Mouse (Mus musculus) kidney, postnatal 14 days (tissue): ENCODE measurements around the gene Dennd1c.
"Not testable (repeated sequence)": the region's sequence is repeated elsewhere in the genome, so short reads cannot be mapped to it uniquely, and the experiment has no call there.

Source experiments
- DNase-seq: peaks from one replicate; pipeline ENCODE4 v3.0.0; 2022; ENCODE audit warnings: mixed read lengths

The Dennd1c gene

GRCm38 (mm10) chr17:57094222-57094621 is 15.9 kb upstream of the Dennd1c start:
- DNase-seq = no peak

- peak; percentile 41 for DNase-seq
These were observed 8.9 kb upstream of the Dennd1c start, which contains the start of gene Tubb4a for GRCm38 (mm10) chr17:57087049-57087832. TSS of gene Tubb4a (minus strand) at chr17:57087782.

- no peak for DNase-seq
These were observed 7.8 kb upstream of the Dennd1c start for GRCm38 (mm10) chr17:57085970-57086757.

GRCm38 (mm10) chr17:57082481-57082880 is 4.2 kb upstream of the Dennd1c start:
- no peak for DNase-seq

GRCm38 (mm10) chr17:57081234-57081842 is 3.0 kb upstream of the Dennd1c start:
- DNase-seq = no peak

GRCm38 (mm10) chr17:57079919-57080318 is 1.6 kb upstream of the Dennd1c start:
- DNase-seq = no peak

GRCm38 (mm10) chr17:57076916-57077315 is 1.4 kb downstream of the Dennd1c start:
- DNase-seq = no peak

- DNase-seq = peak; percentile 53
These were observed 7.6 kb downstream of the Dennd1c start for GRCm38 (mm10) chr17:57070699-57071098.

GRCm38 (mm10) chr17:57070272-57070671 is 8.0 kb downstream of the Dennd1c start:
- no peak for DNase-seq

GRCm38 (mm10) chr17:57066908-57067307 is 11.4 kb downstream of the Dennd1c start:
- DNase-seq = no peak

- peak; percentile 44 for DNase-seq
These were observed 15.3 kb downstream of the Dennd1c start for GRCm38 (mm10) chr17:57063031-57063430.

- DNase-seq = no peak
These were observed 15.8 kb downstream of the Dennd1c start for GRCm38 (mm10) chr17:57062548-57062947.

- DNase-seq = peak; percentile 90
These were observed 16.2 kb downstream of the Dennd1c start for GRCm38 (mm10) chr17:57062011-57062521.

- peak; percentile 21 for DNase-seq
These were observed 17.2 kb downstream of the Dennd1c start for GRCm38 (mm10) chr17:57061069-57061468.

- peak; percentile 96 for DNase-seq
These were observed 18.0 kb downstream of the Dennd1c start for GRCm38 (mm10) chr17:57060231-57060801.

- peak; percentile 84 for DNase-seq
These were observed 18.8 kb downstream of the Dennd1c start, which contains the start of gene Slc25a23 for GRCm38 (mm10) chr17:57059486-57059977. TSS of gene Slc25a23 (minus strand) at chr17:57059863.

GRCm38 (mm10) chr17:57058891-57059485 is 19.3 kb downstream of the Dennd1c start, which contains the start of gene Crb3:
TSS of gene Crb3 (plus strand) at chr17:57059105.
- peak; percentile 52 for DNase-seq

GRCm38 (mm10) chr17:57056246-57056645 is 22.1 kb downstream of the Dennd1c start:
- no peak for DNase-seq

- not testable (repeated sequence) for DNase-seq
These were observed 26.6 kb downstream of the Dennd1c start for GRCm38 (mm10) chr17:57051679-57052078.

- DNase-seq = no peak
These were observed 29.5 kb downstream of the Dennd1c start for GRCm38 (mm10) chr17:57048816-57049215.

- DNase-seq = no peak
These were observed 30.9 kb downstream of the Dennd1c start for GRCm38 (mm10) chr17:57047406-57047805.

- DNase-seq = no peak
These were observed 36.8 kb downstream of the Dennd1c start, which contains the start of gene Slc25a41 for GRCm38 (mm10) chr17:57041554-57041953. TSS of gene Slc25a41 (minus strand) at chr17:57041654.
